Mouse (Mus musculus) C2C12 (cell line): ENCODE measurements at regions not wholly inside any gene's neighbourhood (a gene's known extent, or its start where the extent isn't known, plus 50 kb on each side); places are given as distances from the start of the nearest gene placed in this dataset.

Source experiments
- CTCF ChIP-seq: IDR thresholded peaks from one replicate; pipeline ENCODE4 v1.5.1; 2011; ENCODE audit not compliant: control insufficient read depth, insufficient read depth, insufficient read length
- MAX ChIP-seq: IDR thresholded peaks from one replicate; pipeline ENCODE4 v1.6.1; 2011; ENCODE audit warnings: mild to moderate bottlenecking, control low read depth
- MYOG ChIP-seq: IDR thresholded peaks from one replicate; pipeline ENCODE4 v1.6.1; 2011; ENCODE audit not compliant: control insufficient read depth, insufficient read length; ENCODE audit errors: extremely low read depth
- USF1 ChIP-seq: IDR thresholded peaks from one replicate; pipeline ENCODE4 v1.6.1; 2011; ENCODE audit warnings: low read depth, mild to moderate bottlenecking, control low read depth, moderate library complexity

DNA sequence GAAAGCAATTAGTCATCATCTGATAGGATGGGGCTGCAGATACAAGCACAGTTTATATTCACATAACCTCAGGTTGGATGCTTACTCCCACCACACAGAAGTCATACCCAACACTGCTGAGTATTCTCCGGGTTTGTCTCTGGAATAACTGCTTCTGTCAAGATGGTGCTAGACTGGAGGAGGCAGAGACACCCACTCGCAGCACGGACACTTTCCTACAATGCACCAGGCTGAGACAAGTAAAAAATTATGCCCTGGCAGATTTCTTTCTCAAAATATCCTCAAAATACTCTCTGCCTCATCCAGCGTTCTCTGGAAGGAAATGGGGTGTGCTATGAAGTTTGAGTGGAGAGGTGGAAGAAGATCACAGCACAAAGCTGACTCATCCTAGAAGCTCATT, 763.1 kb downstream of the Gm9195 start:
- no peak for TF ChIP-seq USF1
- TF ChIP-seq CTCF, result no peak
- no peak for TF ChIP-seq MAX
- TF ChIP-seq MYOG, result no peak
